Mouse (Mus musculus): ENCODE data around the gene Dclk1.

GRCm38 (mm10) chr3:55540406-55541140 is 298.4 kb downstream of the Dclk1 start:
- TF ChIP-seq CTCF (IDR thresholded peaks at IDR 0.05; ENCODE audit: control insufficient read depth, insufficient read depth, insufficient read length), result no peak
- TF ChIP-seq MAX (IDR thresholded peaks at IDR 0.05), result no peak
- TF ChIP-seq USF1 (IDR thresholded peaks at IDR 0.05; ENCODE audit: low read depth), result no peak
- TF ChIP-seq CEBPB (IDR thresholded peaks at IDR 0.05; ENCODE audit: low read depth), result no peak
- TF ChIP-seq FOSL1 (IDR thresholded peaks at IDR 0.05; ENCODE audit: insufficient read depth, low read length, poor library complexity, severe bottlenecking), result no peak
- TF ChIP-seq MYOG (IDR thresholded peaks at IDR 0.05; ENCODE audit: control insufficient read depth, extremely low read depth, insufficient read length), result no peak
- no peak for TF ChIP-seq MYOD1 (IDR thresholded peaks at IDR 0.05; ENCODE audit: control insufficient read depth, insufficient read length, low read depth)
